Mouse (Mus musculus): ENCODE results near the gene Rusc1.
"Not testable (repeated sequence)": the region's sequence is repeated elsewhere in the genome, so short reads cannot be mapped to it uniquely, and the experiment has no call there.

Gene Rusc1

GRCm38 (mm10) chr3:89092509-89093090 is 511 bp downstream of the Rusc1 start:
- in situ Hi-C loops (cut with MboI): no loop called here

DNA sequence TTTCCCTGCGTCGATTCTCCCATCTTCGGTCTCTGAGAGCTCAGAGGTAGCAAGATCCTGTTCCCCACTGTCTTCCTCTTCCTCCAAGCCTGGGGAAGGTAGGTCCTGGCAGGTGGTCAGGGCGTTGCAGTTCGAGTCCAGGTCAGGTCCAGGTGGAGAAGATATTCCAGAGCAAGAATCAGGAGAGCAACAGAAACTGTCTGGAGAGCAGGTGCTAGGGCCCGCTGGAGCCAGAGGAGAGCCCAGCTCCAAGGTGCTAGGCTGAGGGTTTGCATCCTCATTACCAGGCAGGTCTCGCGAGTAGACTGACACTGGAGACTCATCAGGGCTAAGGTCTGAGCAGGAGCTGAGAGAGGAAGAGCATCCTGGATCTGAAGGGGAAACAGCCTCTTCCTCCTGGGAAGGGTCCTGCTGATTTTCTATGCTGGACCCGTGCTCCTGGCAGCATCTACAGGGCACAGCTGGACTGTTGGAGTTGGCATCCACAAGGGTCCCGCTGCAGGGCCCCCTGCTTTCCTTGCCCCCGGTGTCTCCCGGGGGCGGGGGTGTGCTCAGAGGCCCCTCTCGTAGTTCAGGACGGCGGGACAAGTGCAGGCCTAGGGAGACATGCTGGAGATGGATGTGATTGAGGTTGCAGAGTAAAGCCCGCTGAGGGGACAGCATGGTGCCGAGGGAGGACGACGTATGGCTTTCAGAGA is 1.2 kb downstream of the Rusc1 start:
- in situ Hi-C loops (cut with MboI): no loop called here

DNA sequence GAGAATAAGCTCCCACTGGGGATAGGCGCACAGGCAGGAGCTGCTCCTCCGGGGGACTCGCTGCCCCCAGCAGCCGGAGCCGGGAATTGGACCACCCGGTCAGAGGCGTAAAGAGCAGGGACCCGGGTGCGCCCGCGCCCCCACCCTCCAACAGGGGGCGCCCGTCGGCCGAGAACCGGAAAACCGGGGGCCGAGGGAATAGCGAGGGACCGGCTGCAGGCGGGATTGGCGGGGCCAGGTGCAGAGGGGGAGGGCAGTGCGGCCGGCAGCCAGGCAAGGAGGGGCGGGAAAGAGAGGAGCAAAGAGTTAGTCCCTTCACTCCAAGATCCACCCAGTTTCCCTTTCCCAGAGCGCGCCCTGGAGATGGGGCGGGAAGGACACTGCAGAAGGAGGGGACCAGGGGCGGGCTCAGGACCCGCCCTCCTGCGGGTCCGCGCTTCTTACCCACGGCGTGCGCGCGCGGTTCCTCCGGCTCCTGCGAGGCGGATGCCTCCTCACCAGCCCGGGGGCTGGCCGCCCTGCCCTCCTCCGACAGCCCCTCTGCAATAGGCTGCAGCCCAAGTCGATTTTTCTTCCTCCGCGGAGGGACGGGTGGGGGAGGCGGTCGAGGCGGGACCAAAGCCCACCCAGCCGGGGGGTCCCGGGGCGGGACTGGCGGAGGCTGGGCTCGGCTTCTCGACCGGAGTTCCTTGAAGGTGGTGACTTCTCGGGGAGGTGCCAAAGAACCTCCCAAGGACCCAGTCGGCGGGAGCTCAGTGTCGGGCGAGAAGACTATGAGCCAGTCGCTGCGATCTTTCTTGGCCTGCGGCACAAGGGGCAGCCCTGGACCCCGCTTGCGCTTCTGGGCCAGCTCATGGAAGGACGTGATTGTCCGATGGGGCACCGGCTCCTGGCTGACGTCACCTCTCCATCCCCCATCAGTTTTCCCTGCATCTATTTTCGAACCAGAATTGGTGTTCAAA is 2.1 kb downstream of the Rusc1 start:
- in situ Hi-C loops (cut with MboI): no loop called here

GRCm38 (mm10) chr3:89089882-89090591 is 3.1 kb downstream of the Rusc1 start:
- in situ Hi-C loops (cut with MboI): no loop called here

- in situ Hi-C loops (cut with MboI): no loop called here
These were observed 4.1 kb downstream of the Rusc1 start for GRCm38 (mm10) chr3:89088974-89089373.

DNA sequence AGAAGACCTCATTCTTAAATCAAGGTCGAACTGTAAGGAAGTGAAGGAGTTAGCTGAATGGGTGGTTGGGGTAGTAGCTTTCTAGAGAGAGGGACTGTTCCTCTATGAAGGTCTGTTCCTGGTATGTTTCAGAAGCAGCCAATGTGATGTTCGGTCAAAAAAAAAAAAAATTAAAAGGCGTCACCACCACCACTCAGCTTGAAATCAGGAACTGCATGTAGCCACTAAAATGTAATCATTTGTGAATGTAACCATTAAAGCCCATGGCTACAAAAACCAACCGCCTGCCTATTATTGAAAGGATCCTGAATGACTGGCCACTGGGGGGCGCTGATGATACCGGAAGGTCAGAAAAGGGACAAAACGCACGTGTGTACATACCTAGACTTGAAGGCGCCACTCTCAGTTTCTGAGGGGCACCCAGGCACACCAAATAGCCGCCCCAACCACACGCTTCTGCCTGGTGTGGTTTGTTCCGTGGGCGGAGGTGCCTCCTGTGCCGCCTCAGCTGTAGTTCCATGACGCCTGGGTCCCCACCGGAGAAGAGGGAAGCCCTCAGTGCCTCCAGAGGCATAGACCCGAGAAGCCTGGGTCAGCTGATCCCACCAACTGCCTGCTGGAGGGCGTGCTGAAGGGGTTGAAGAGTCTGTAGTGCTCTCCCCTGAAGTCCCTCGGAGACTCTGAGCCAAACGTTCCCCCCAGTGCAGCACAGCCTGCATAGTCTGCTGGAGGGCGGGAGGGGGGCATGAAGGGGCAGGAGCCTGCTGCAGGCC is 5.6 kb downstream of the Rusc1 start:
- in situ Hi-C loops (cut with MboI): no loop called here

DNA sequence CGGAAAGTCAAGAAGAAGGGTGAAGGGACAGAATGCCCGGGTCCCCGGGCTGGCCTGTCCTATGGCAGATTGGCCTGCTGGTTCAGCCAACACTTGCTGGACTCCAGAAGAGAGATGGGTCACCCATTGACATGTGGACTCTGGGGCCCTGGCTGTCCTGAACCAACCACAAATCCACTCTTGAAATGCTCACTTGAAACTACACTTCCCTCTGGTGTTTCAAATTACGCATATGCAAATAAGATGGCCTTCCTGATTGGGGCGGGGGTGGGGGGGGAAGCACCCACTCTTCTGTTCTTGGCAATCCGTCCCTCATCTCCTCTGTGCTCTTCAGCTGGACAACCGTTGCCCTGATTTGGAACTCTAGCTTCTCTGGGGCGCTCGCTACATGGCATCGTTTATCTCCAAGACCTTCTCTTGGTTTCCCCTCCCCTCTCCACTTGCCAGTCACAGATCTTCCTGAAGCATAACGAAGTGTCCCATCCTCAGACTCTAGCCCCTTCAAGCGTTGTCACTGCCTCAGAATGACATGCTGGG is 8.4 kb downstream of the Rusc1 start:
- in situ Hi-C loops (cut with MboI): no loop called here

GRCm38 (mm10) chr3:89084133-89084532 is 9.0 kb downstream of the Rusc1 start:
- in situ Hi-C loops (cut with MboI): no loop called here

- in situ Hi-C loops (cut with MboI): not testable (repeated sequence)
These were observed 10.8 kb downstream of the Rusc1 start for GRCm38 (mm10) chr3:89082287-89082686.

- in situ Hi-C loops (cut with MboI): no loop called here
These were observed 15.7 kb downstream of the Rusc1 start for GRCm38 (mm10) chr3:89077383-89077782.

DNA sequence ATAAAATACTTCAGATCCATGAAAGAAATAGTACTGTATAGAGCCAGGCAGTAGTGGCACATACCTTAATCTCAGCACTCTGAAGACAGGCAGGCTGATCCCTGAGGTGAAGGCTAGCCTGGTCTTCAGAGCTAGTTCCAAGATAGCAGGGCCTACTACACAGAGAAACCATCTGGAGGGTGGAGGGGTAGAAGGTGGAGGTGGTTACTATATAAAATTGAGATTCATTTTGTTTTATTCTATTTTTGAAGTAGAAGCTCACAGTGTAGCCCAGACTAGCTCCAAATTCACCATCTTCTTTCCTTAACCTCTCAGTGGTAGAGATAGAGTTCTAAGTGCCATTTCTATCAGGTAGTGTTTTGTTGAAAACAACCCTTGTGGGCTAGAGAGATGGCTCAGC is 25.8 kb downstream of the Rusc1 start:
- in situ Hi-C loops (cut with MboI): no loop called here

- in situ Hi-C loops (cut with MboI): no loop called here
These were observed 31.4 kb downstream of the Rusc1 start for GRCm38 (mm10) chr3:89061696-89062095.

- in situ Hi-C loops (cut with MboI): no loop called here
These were observed 34.3 kb downstream of the Rusc1 start for GRCm38 (mm10) chr3:89058783-89059182.

DNA sequence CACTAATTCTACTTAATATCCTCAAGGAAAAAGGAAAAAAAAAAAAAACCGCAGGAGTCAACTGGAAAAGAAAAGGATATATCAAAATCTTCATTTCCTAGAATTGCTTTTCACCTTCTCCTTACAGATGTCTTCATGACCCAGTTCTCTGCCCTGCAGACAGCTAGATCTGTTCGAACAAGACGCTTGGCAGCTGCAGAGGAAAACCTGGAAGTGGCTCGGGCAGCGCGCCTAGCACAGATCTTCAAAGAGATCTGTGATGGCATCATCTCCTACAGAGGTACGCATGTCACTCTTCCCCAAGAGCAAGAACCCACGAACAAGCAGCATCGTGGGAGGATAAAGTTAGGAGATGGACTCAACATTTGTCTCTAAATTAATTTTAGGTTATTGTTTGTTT is 34.8 kb downstream of the Rusc1 start:
- in situ Hi-C loops (cut with MboI): no loop called here

DNA sequence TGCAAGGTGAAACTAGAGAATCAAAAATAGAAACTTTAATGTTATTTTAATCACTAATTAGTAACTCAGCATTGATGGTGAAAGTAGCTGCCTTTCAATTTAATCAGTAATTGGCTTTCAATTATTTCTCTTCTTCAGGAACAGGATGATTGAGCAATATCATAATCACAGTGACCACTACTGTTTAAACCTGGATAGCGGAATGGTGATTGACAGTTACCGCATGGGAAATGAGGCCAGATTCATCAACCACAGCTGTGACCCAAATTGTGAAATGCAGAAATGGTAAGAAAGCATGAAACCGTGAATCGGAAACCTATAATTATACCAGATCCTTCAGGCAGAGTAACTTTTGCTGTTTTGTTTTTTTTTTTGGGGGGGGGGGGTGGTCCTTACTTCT is 49.8 kb downstream of the Rusc1 start:
- in situ Hi-C loops (cut with MboI): no loop called here

Measured in mature B cell (primary cell).